Mouse (Mus musculus): ENCODE results near the gene Nelfb. TPM values are rescaled to one million over a fixed set of nuclear protein-coding genes. Genes with fewer than 3 reads are reported as not detected.

The Nelfb gene
- total RNA-seq, 2 experiments from 2014 or later, result 55.4 to 58.5 TPM

- DNase-seq (ENCODE audit: low spot score in 2 of 2), result no peak
- intact Hi-C loops (cut with DNase I), result no loop called here
Measured at GRCm38 (mm10) chr2:25203631-25204214, 7.6 kb downstream of the Nelfb start.

GRCm38 (mm10) chr2:25200631-25201030 is 10.7 kb downstream of the Nelfb start:
- intact Hi-C loops (cut with DNase I), result no loop called here
- no peak for DNase-seq (ENCODE audit: low spot score in 2 of 2)

GRCm38 (mm10) chr2:25197946-25198345 is 13.3 kb downstream of the Nelfb start:
- DNase-seq (ENCODE audit: low spot score in 2 of 2), result no peak
- intact Hi-C loops (cut with DNase I), result no loop called here

GRCm38 (mm10) chr2:25197191-25197590 is 14.1 kb downstream of the Nelfb start:
- intact Hi-C loops (cut with DNase I), result no loop called here
- no peak for DNase-seq (ENCODE audit: low spot score in 2 of 2)

- intact Hi-C loops (cut with DNase I), result no loop called here
- no peak for DNase-seq (ENCODE audit: low spot score in 2 of 2)
Measured at GRCm38 (mm10) chr2:25196172-25196954, 14.9 kb downstream of the Nelfb start, which contains the start of gene Tor4a. Gene Tor4a, minus strand, starts transcription at chr2:25196886.

- no peak for DNase-seq (ENCODE audit: low spot score in 2 of 2)
- intact Hi-C loops (cut with DNase I), result loop anchor here (2.0 kb wide), 1 partner anchor 59 kb away; the partner anchor contains the start of gene Tmem203
Measured at GRCm38 (mm10) chr2:25195211-25196156, 15.8 kb downstream of the Nelfb start.

GRCm38 (mm10) chr2:25194486-25195171 is 16.7 kb downstream of the Nelfb start:
- intact Hi-C loops (cut with DNase I), result loop anchor here (2.0 to 5.0 kb wide), 2 partner anchors 33 to 60 kb away; partner anchors contain the start of gene Tmem203
- DNase-seq (ENCODE audit: low spot score in 2 of 2), result no peak

GRCm38 (mm10) chr2:25194006-25194405 is 17.3 kb downstream of the Nelfb start:
- intact Hi-C loops (cut with DNase I), result loop anchor here (2.0 to 5.0 kb wide), 2 partner anchors 33 to 61 kb away; partner anchors contain the start of gene Tmem203
- DNase-seq (ENCODE audit: low spot score in 2 of 2), result no peak

GRCm38 (mm10) chr2:25193330-25193770 is 17.9 kb downstream of the Nelfb start:
- peak; percentile 78 to 79 for DNase-seq (ENCODE audit: low spot score in 2 of 2)
- intact Hi-C loops (cut with DNase I), result loop anchor here (5.0 kb wide), 1 partner anchor 34 kb away; no protein-coding TSS in a partner anchor

GRCm38 (mm10) chr2:25187841-25188240 is 23.4 kb downstream of the Nelfb start:
- intact Hi-C loops (cut with DNase I), result no loop called here
- no peak for DNase-seq (ENCODE audit: low spot score in 2 of 2)

- intact Hi-C loops (cut with DNase I), result no loop called here
- no peak for DNase-seq (ENCODE audit: low spot score in 2 of 2)
Measured at GRCm38 (mm10) chr2:25186575-25186930, 24.7 kb downstream of the Nelfb start.

GRCm38 (mm10) chr2:25185625-25186574 is 25.4 kb downstream of the Nelfb start:
- DNase-seq (ENCODE audit: low spot score in 2 of 2), result peak in 1 of 2 experiments; percentile 31
- intact Hi-C loops (cut with DNase I), result no loop called here

GRCm38 (mm10) chr2:25184496-25184895 is 26.8 kb downstream of the Nelfb start:
- DNase-seq (ENCODE audit: low spot score in 2 of 2), result no peak
- intact Hi-C loops (cut with DNase I), result loop anchor here (5.0 kb wide), 1 partner anchor 87 kb away; the partner anchor contains the start of gene Noxa1

GRCm38 (mm10) chr2:25183336-25183735 is 28.0 kb downstream of the Nelfb start:
- DNase-seq (ENCODE audit: low spot score in 2 of 2), result no peak
- intact Hi-C loops (cut with DNase I), result loop anchor here (5.0 kb wide), 1 partner anchor 86 kb away; the partner anchor contains the start of gene Noxa1

GRCm38 (mm10) chr2:25182664-25183063 is 28.6 kb downstream of the Nelfb start:
- no peak for DNase-seq (ENCODE audit: low spot score in 2 of 2)
- intact Hi-C loops (cut with DNase I), result loop anchor here (5.0 kb wide), 1 partner anchor 85 kb away; the partner anchor contains the start of gene Noxa1

- no peak for DNase-seq (ENCODE audit: low spot score in 2 of 2)
- intact Hi-C loops (cut with DNase I), result loop anchor here (5.0 kb wide), 1 partner anchor 85 kb away; the partner anchor contains the start of gene Noxa1
Measured at GRCm38 (mm10) chr2:25181891-25182397, 29.3 kb downstream of the Nelfb start.

Measured in left cerebral cortex, postnatal 36 days (tissue).